Mouse (Mus musculus): ENCODE results near the gene Borcs8.

- TF ChIP-seq CTCF (IDR thresholded peaks at IDR 0.05; ENCODE audit: low read depth) = no peak
- TF ChIP-seq EP300 (optimal IDR thresholded peaks at IDR 0.05) = no peak
Measured at GRCm38 (mm10) chr8:70163316-70163715, 24.0 kb downstream of the Borcs8 start.

Measured in stomach, postnatal 0 days (tissue).